8 mouse cellular contexts compared by ENCODE assay signal in the genomic region with DNA sequence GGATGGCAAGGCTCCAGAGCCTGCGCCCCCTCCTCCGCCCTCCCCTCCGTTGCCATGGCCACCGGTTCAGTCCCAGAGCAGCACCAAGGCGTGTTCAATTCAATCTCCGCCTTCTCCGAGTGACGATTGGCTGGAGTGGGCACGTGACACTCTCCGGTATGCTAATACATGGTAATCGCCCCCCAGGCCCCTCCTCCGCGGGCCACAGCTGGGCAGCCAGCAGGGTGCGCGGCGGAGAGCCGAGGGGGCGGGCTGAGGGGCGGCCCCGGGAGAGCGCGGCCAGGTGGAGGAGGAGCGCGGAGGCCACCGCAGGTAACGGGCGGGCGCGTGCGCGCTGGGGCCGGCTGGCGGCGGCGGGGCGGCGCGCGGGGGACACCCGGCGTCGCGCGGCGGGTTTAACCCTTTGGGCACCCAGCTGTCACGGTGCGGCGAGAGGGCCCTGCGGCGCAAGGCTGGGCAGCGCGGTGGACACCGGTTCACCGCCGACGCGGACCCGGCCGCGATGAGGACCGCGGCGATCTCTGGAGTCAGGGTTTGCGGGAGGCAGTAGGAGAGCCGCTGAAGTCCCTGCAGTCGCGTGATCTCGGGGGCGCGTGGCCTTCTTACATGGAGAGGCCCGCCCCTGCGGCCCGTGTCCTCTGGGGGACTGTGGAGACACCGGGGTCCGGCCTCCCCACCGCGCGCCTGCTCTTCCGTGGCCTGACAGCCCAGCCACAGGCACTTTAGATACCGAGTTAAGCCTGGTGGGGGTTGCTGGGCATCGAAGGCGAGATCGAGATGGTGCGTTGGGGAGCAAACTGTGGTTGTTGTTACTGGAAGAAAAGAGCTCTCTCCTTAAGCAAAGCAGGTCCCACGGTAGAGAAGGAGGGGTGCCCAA. TPM values are rescaled to one million over a fixed set of nuclear protein-coding genes. Genes with fewer than 3 reads are reported as not detected.
DNase-seq lines count a peak whose midpoint lies in the region; ATAC-seq and TF ChIP-seq lines count a peak whose summit lies in the region.

A gene (plus strand): TSS at position 198 of the 877 bp plus-strand sequence.

- H3K9ac ChIP-seq in embryonic facial prominence, embryonic 14.5 days (ENCODE audit: low read depth, low read length), result peak within 1 kb of the TSS; percentile 75
- peak within 1 kb of the TSS; percentile 57 for H3K9ac ChIP-seq in midbrain, embryonic 12.5 days (replicated peaks)

- DNase-seq in embryonic facial prominence, embryonic 14.5 days (ENCODE audit: low spot score), result peak; percentile 98
- DNase-seq in heart, adult 18-20 months, result peak; percentile 87 to 92
- DNase-seq in kidney, adult 18-20 months, result peak; percentile 96
- DNase-seq in limb, embryonic 10.5 days (ENCODE audit: low spot score), result peak; percentile 96
- DNase-seq in skeletal muscle tissue, adult 2 months (ENCODE audit: low read depth, low spot score), result peak; percentile 81
- DNase-seq in adipocyte (ENCODE audit: low spot score), result no peak

- TF ChIP-seq POLR2A in bone marrow, adult 2 months (IDR thresholded peaks at IDR 0.05; ENCODE audit: borderline replicate concordance, control insufficient read depth, low read depth, low read length), result no peak

- no peaks in the 10 kb centered on the region; the same call in 1 of the 2 replicates for H3K4me1 ChIP-seq in bone marrow, adult 2 months (ENCODE audit: control insufficient read depth, insufficient read depth, low read length)
- 0 out of 2 replicates have a peak, but pooled peaks cover 8% of the 10 kb centered on the region for H3K4me1 ChIP-seq in embryonic facial prominence, embryonic 14.5 days (ENCODE audit: control insufficient read depth, insufficient read depth, low read length)
- peaks cover 92% of the 10 kb centered on the region for H3K4me1 ChIP-seq in limb, embryonic 10.5 days
- H3K4me1 ChIP-seq in midbrain, embryonic 12.5 days, result peaks cover 17% of the 10 kb centered on the region

- peak; percentile 96 for ATAC-seq in embryonic facial prominence, embryonic 14.5 days (ENCODE audit: low read depth)
- peak; percentile 97 for ATAC-seq in midbrain, embryonic 12.5 days (ENCODE audit: low FRiP score, low read depth)

- H3K27me3 ChIP-seq in embryonic facial prominence, embryonic 14.5 days (replicated peaks; ENCODE audit: control insufficient read depth, insufficient read depth, low read length), result 0 out of 2 replicates have a peak, but pooled peaks cover 3% of the 10 kb centered on the region
- no peaks in the 10 kb centered on the region for H3K27me3 ChIP-seq in limb, embryonic 10.5 days (ENCODE audit: low read depth, poor library complexity, severe bottlenecking)
- H3K27me3 ChIP-seq in midbrain, embryonic 12.5 days, result peaks cover 25% of the 10 kb centered on the region

- H3K27ac ChIP-seq in bone marrow, adult 2 months (ENCODE audit: control insufficient read depth, insufficient read depth, low read depth, low read length, poor library complexity), result peak within 1 kb of the TSS; percentile 37; the same call in 1 of the 2 replicates
- peak within 1 kb of the TSS; percentile 61 for H3K27ac ChIP-seq in embryonic facial prominence, embryonic 14.5 days (replicated peaks; ENCODE audit: low read depth, low read length)
- peak within 1 kb of the TSS; percentile 89 for H3K27ac ChIP-seq in limb, embryonic 10.5 days
- H3K27ac ChIP-seq in midbrain, embryonic 12.5 days (replicated peaks), result peak within 1 kb of the TSS; percentile 21; the same call in 1 of the 2 replicates

- peak within 1 kb of the TSS; percentile 88 for H3K4me2 ChIP-seq in embryonic facial prominence, embryonic 14.5 days (ENCODE audit: low read depth, low read length)
- peak within 1 kb of the TSS; percentile 58 for H3K4me2 ChIP-seq in midbrain, embryonic 12.5 days (replicated peaks)

- H3K9me3 ChIP-seq in embryonic facial prominence, embryonic 14.5 days (ENCODE audit: control insufficient read depth, low read length), result no peaks in the 10 kb centered on the region
- no peaks in the 10 kb centered on the region for H3K9me3 ChIP-seq in limb, embryonic 10.5 days (replicated peaks)
- H3K9me3 ChIP-seq in midbrain, embryonic 12.5 days, result no peaks in the 10 kb centered on the region

- TF ChIP-seq CTCF in bone marrow, adult 2 months (IDR thresholded peaks at IDR 0.05; ENCODE audit: control insufficient read depth, insufficient read depth, low read length), result no peak

- peak within 1 kb of the TSS; percentile 62 for H3K4me3 ChIP-seq in bone marrow, adult 2 months (replicated peaks; ENCODE audit: control insufficient read depth, low read depth, low read length)
- H3K4me3 ChIP-seq in embryonic facial prominence, embryonic 14.5 days (ENCODE audit: low read depth, low read length), result peak within 1 kb of the TSS; percentile 71
- peak within 1 kb of the TSS; percentile 84 for H3K4me3 ChIP-seq in limb, embryonic 10.5 days
- peak within 1 kb of the TSS; percentile 69 for H3K4me3 ChIP-seq in midbrain, embryonic 12.5 days

- no peaks in the 10 kb centered on the region for H3K36me3 ChIP-seq in embryonic facial prominence, embryonic 14.5 days (ENCODE audit: control insufficient read depth, insufficient read depth, low read length)
- no peaks in the 10 kb centered on the region for H3K36me3 ChIP-seq in limb, embryonic 10.5 days
- H3K36me3 ChIP-seq in midbrain, embryonic 12.5 days, result no peaks in the 10 kb centered on the region

- under 1% methylated on average over 77 of the region's 85 CpGs for WGBS in bone marrow, adult 2 months
- WGBS in embryonic facial prominence, embryonic 14.5 days, result under 1% methylated on average over 38 of the region's 85 CpGs
- WGBS in limb, embryonic 10.5 days, result under 1% methylated on average over 85 of the region's 85 CpGs
- WGBS in midbrain, embryonic 12.5 days, result 0% methylated on average over 71 of the region's 85 CpGs

RNA-seq across cellular contexts. Expression of the gene that starts here (rescaled TPM):
- polyA plus RNA-seq in bone marrow, adult 2 months (2011; ENCODE audit: insufficient read depth, insufficient read length, low replicate concordance, missing spikeins), result 22.4 and 36.8 TPM in 2 replicates
- polyA plus RNA-seq in embryonic facial prominence, embryonic 14.5 days (2014; fragmentation: Nextera tagmentation; extraction: Ambion mirVana), result 51.0 and 55.1 TPM in 2 replicates
- total RNA-seq in heart, adult 18-20 months (2021), result 10 to 100 TPM; 39.5 to 45.3 TPM
- 71.1 and 76.8 TPM in 2 replicates for polyA plus RNA-seq in limb, embryonic 10.5 days (2016; fragmentation: Nextera tagmentation; extraction: Ambion mirVana)
- 133 and 153 TPM in 2 replicates for polyA plus RNA-seq in midbrain, embryonic 12.5 days (2016; fragmentation: Nextera tagmentation; extraction: Ambion mirVana)

Comparison
In these comparisons a context has a peak if more than half of its experiments do, and no peak if none do; other contexts are left out.
1. H3K27ac ChIP-seq: peak in every context shown above with its lines; median percentile 89 in limb, embryonic 10.5 days; 61 in embryonic facial prominence, embryonic 14.5 days; 37 in bone marrow, adult 2 months; 21 in midbrain, embryonic 12.5 days.